ENCODE assay signal across 9 mouse cellular contexts in genomic region chr2:20167073-20167472, GRCm38 (mm10).
DNase-seq lines count a peak whose midpoint lies in the region; ATAC-seq and TF ChIP-seq lines count a peak whose summit lies in the region.
"Had no signal": no experiment of that assay in that cellular context is flagged by ENCODE, and none has a peak within 500 bp of the region (broad histone marks: within the 10 kb centered on the region; RNA-seq: fewer than 3 reads in every experiment).

No protein-coding gene starts in this region.

- no peak for TF ChIP-seq POLR2A in brain, embryonic 14.5 days (IDR thresholded peaks at IDR 0.05; ENCODE audit: borderline replicate concordance, extremely low read depth, insufficient read depth, insufficient read length, poor library complexity, severe bottlenecking)

- H3K27me3 ChIP-seq in forebrain, embryonic 16.5 days (replicated peaks; ENCODE audit: control insufficient read depth, insufficient read depth, low read length): no peaks in the 10 kb centered on the region
- no peaks in the 10 kb centered on the region for H3K27me3 ChIP-seq in forebrain, embryonic 10.5 days (ENCODE audit: poor library complexity, severe bottlenecking)
- no peaks in the 10 kb centered on the region for H3K27me3 ChIP-seq in intestine, embryonic 14.5 days (replicated peaks; ENCODE audit: control insufficient read depth, insufficient read depth, low read length)
- no peaks in the 10 kb centered on the region for H3K27me3 ChIP-seq in intestine, embryonic 16.5 days (replicated peaks; ENCODE audit: control insufficient read depth, insufficient read depth, low read length)
- H3K27me3 ChIP-seq in midbrain, postnatal 0 days (ENCODE audit: insufficient read depth, low read length): no peaks in the 10 kb centered on the region
- H3K27me3 ChIP-seq: liver, embryonic 13.5 days had no signal

- no peaks in the 10 kb centered on the region for H3K9me3 ChIP-seq in forebrain, embryonic 16.5 days (ENCODE audit: control insufficient read depth, low read length)
- H3K9me3 ChIP-seq in forebrain, embryonic 10.5 days: no peaks in the 10 kb centered on the region
- H3K9me3 ChIP-seq in intestine, embryonic 14.5 days (ENCODE audit: control insufficient read depth, low read length): no peaks in the 10 kb centered on the region
- no peaks in the 10 kb centered on the region for H3K9me3 ChIP-seq in intestine, embryonic 16.5 days (ENCODE audit: control insufficient read depth, low read length)
- H3K9me3 ChIP-seq in midbrain, postnatal 0 days (ENCODE audit: low read length): no peaks in the 10 kb centered on the region
- H3K9me3 ChIP-seq: heart, embryonic 10.5 days; liver, embryonic 13.5 days had no signal

- no peak for TF ChIP-seq CTCF in brain, embryonic 14.5 days (IDR thresholded peaks at IDR 0.05; ENCODE audit: borderline replicate concordance, extremely low read depth, insufficient read depth, insufficient read length)
- TF ChIP-seq CTCF in midbrain, postnatal 0 days (IDR thresholded peaks at IDR 0.05): no peak

- H3K27ac ChIP-seq in forebrain, embryonic 16.5 days (ENCODE audit: low read length): no peak overlapping the region
- no peak overlapping the region for H3K27ac ChIP-seq in forebrain, embryonic 10.5 days
- H3K27ac ChIP-seq in intestine, embryonic 14.5 days (ENCODE audit: low read depth): no peak overlapping the region
- no peak overlapping the region for H3K27ac ChIP-seq in intestine, embryonic 16.5 days (ENCODE audit: low read length)
- H3K27ac ChIP-seq in midbrain, postnatal 0 days (ENCODE audit: low read depth, low read length): no peak overlapping the region
- H3K27ac ChIP-seq: heart, embryonic 10.5 days; liver, embryonic 13.5 days had no signal

- no peak for DNase-seq in forebrain, embryonic 10.5 days (ENCODE audit: extremely low spot score, low spot score)
- DNase-seq in intestine, embryonic 14.5 days (ENCODE audit: low spot score): peak; percentile 29
- DNase-seq in brain, embryonic 14.5 days (ENCODE audit: low read depth): peak; percentile 53
- peak; percentile 58 for DNase-seq in midbrain, postnatal 0 days (ENCODE audit: low spot score)
- no peak for DNase-seq in right cerebral cortex, postnatal 4 days
- DNase-seq: liver, embryonic 13.5 days had no signal

- H3K4me2 ChIP-seq in forebrain, embryonic 16.5 days (ENCODE audit: low read length): no peak overlapping the region
- no peak overlapping the region for H3K4me2 ChIP-seq in intestine, embryonic 14.5 days (ENCODE audit: low read length)
- no peak overlapping the region for H3K4me2 ChIP-seq in intestine, embryonic 16.5 days (ENCODE audit: low read depth, low read length)
- no peak overlapping the region for H3K4me2 ChIP-seq in midbrain, postnatal 0 days (ENCODE audit: low read depth, low read length, poor library complexity, severe bottlenecking)
- H3K4me2 ChIP-seq: liver, embryonic 13.5 days had no signal

- 0 out of 2 replicates have a peak, but pooled peaks have one; percentile 31 for ATAC-seq in forebrain, embryonic 16.5 days
- no peak for ATAC-seq in intestine, embryonic 14.5 days (replicated peaks; ENCODE audit: low FRiP score, low TSS enrichment, low read depth)
- no peak for ATAC-seq in intestine, embryonic 16.5 days
- no peak for ATAC-seq in midbrain, postnatal 0 days (ENCODE audit: low FRiP score)

- H3K4me1 ChIP-seq in forebrain, embryonic 16.5 days (replicated peaks; ENCODE audit: control insufficient read depth, insufficient read depth, low read length): no peaks in the 10 kb centered on the region; the same call in 1 of the 2 replicates
- no peaks in the 10 kb centered on the region for H3K4me1 ChIP-seq in forebrain, embryonic 10.5 days
- no peaks in the 10 kb centered on the region for H3K4me1 ChIP-seq in intestine, embryonic 14.5 days (replicated peaks; ENCODE audit: control insufficient read depth, insufficient read depth, low read length)
- H3K4me1 ChIP-seq in intestine, embryonic 16.5 days (ENCODE audit: control insufficient read depth, insufficient read depth, low read length): no peaks in the 10 kb centered on the region
- no peaks in the 10 kb centered on the region for H3K4me1 ChIP-seq in midbrain, postnatal 0 days (ENCODE audit: insufficient read depth, low read length)
- H3K4me1 ChIP-seq: heart, embryonic 10.5 days; liver, embryonic 13.5 days had no signal

- H3K36me3 ChIP-seq in forebrain, embryonic 16.5 days (ENCODE audit: control insufficient read depth, insufficient read depth): no peaks in the 10 kb centered on the region
- H3K36me3 ChIP-seq in forebrain, embryonic 10.5 days (replicated peaks): no peaks in the 10 kb centered on the region
- no peaks in the 10 kb centered on the region for H3K36me3 ChIP-seq in intestine, embryonic 14.5 days (ENCODE audit: control insufficient read depth, insufficient read depth, low read length)
- no peaks in the 10 kb centered on the region for H3K36me3 ChIP-seq in intestine, embryonic 16.5 days (ENCODE audit: control insufficient read depth, insufficient read depth, low read length)
- no peaks in the 10 kb centered on the region for H3K36me3 ChIP-seq in midbrain, postnatal 0 days (ENCODE audit: insufficient read depth, low read length)
- H3K36me3 ChIP-seq: heart, embryonic 10.5 days; liver, embryonic 13.5 days had no signal

- WGBS in forebrain, embryonic 16.5 days: 34% methylated on average over 1 of the region's 1 CpGs
- 62% methylated on average over 1 of the region's 1 CpGs for WGBS in forebrain, embryonic 10.5 days
- 61% methylated on average over 1 of the region's 1 CpGs for WGBS in intestine, embryonic 14.5 days
- WGBS in intestine, embryonic 16.5 days: 63% methylated on average over 1 of the region's 1 CpGs
- 39% methylated on average over 1 of the region's 1 CpGs for WGBS in midbrain, postnatal 0 days

- H3K9ac ChIP-seq in forebrain, embryonic 16.5 days (replicated peaks; ENCODE audit: low read depth, low read length): no peak overlapping the region
- no peak overlapping the region for H3K9ac ChIP-seq in intestine, embryonic 14.5 days (ENCODE audit: low read length)
- H3K9ac ChIP-seq in intestine, embryonic 16.5 days (ENCODE audit: low read depth, low read length): no peak overlapping the region
- no peak overlapping the region for H3K9ac ChIP-seq in midbrain, postnatal 0 days (replicated peaks; ENCODE audit: low read length, poor library complexity, severe bottlenecking)
- H3K9ac ChIP-seq: liver, embryonic 13.5 days had no signal

- no peak overlapping the region for H3K4me3 ChIP-seq in forebrain, embryonic 16.5 days (replicated peaks; ENCODE audit: low read length)
- no peak overlapping the region for H3K4me3 ChIP-seq in forebrain, embryonic 10.5 days
- H3K4me3 ChIP-seq in intestine, embryonic 14.5 days (ENCODE audit: low read depth, low read length): no peak overlapping the region
- H3K4me3 ChIP-seq in intestine, embryonic 16.5 days (ENCODE audit: low read length): no peak overlapping the region
- no peak overlapping the region for H3K4me3 ChIP-seq in midbrain, postnatal 0 days (ENCODE audit: low read depth, low read length)
- H3K4me3 ChIP-seq: heart, embryonic 10.5 days; liver, embryonic 13.5 days had no signal

Comparison
In these comparisons a context has a peak if more than half of its experiments do, and no peak if none do; other contexts are left out.
1. DNase-seq: peak in intestine, embryonic 14.5 days (single experiment), brain, embryonic 14.5 days (single experiment) and midbrain, postnatal 0 days (single experiment); none in forebrain, embryonic 10.5 days (single experiment) and right cerebral cortex, postnatal 4 days (single experiment).